Mouse (Mus musculus): ENCODE data around the gene Ndufs2.

Gene Ndufs2

DNA sequence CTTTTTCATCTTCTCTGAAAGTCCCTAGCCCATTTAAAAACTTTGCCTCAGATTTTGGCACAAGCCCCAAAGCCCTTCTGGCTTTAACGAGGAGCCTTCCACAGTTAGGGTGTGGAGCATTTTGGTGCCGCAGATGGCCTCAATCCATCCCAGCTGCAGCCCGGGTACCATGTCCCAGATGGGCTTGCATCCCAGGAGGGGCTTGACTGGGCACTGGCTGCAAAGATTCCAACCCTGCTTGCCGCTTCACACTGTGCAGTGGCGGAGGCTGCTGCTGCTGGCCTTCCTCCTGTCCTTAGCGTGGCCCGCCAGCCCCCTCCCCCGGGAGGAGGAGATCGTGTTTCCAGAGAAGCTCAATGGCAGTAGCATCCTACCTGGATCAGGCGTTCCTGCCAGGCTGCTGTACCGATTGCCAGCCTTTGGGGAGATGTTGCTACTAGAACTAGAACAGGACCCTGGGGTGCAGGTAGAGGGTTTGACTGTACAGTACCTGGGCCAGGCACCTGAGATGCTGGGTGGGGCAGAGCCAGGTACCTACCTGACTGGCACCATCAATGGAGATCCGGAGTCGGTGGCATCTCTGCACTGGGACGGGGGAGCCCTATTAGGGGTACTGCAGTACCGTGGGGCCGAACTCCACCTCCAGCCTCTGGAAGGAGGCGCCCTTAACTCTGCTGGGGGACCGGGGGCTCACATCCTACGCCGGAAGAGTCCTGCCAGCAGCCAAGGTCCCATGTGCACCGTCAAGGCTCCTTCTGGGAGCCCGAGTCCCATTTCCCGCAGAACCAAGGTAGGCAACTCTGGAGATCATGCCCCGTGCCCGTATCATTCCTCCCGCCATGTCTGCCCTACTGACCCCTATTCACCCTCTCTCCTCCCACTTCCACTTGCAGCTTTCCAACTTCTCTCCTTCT lies at the start of gene Ndufs2:
Gene Ndufs2 (minus strand): TSS at position 709 of the 914 bp plus-strand sequence.
- no peak for DNase-seq (ENCODE audit: low read depth)

DNA sequence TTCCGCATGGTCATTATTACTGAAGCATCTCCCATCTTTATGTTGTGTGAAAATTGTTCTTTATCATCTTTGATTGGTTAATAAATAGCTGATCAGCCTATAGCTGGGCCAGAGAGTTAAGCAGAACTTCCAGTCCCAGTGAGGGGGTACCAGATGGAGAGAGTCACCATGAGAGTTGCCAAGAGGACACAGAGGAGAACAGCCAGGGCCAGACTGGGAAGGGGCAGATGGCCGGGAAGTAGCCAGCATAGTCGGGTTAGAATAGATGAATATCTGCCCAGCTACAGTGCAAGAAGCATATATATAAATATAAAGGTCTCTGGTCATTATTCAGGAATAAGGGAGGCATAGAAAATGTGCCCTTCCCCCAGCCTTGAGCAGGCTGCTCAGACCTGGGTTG lies 47.0 kb upstream of the Ndufs2 start:
- no peak for DNase-seq (ENCODE audit: low read depth)

DNA sequence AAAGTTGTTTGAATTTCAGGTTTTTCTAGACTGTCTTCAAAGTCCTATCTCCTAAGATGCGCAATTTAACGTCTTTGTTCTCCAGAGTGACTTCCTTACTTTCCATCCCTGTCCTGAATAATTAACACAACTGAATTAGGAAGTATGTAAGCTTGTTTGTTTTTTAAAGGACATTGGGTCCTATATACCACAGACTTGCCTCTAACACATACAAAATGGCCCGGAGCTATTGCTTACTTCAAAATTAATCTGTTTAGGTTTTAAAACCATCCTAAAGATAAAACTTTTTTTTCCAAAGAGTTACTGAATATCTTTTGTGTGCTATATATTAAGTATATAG lies 43.8 kb upstream of the Ndufs2 start:
- no peak for DNase-seq (ENCODE audit: low read depth)

DNA sequence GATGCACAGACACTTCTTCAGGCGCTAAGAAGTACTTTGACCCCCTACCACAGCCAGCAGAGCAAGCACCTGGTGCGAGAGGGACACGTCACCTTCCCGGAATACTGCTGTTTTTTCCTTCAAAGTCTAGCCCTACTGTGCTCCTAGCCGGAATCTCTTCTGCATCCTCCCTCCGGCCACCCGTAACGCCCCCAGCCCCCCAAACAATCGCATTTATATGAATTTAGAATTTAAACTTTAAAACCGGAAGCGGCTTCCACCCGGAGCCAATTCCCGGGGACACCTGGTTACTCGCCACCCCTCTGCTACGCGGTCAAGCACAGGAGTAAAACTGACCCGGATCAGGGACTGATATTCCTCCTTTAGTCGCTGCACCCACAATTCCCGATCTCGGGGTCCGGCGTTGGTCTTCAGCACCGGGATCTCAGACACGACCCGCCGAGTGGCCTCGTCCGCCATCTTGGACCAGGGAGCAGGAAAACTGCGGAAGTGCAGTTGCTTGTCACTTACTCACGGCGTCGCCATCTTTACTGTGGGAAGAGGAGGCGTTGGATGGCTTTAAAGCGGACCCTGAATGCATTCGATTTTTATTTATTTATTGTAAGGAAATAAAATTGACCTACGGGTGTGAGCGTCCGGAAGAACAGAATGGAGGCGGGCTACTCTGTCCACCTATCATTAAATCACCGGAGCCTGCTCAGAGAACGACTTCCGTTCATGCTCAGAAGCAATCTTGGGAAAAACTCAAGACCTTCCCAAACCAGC lies 43.3 kb upstream of the Ndufs2 start, which contains the start of gene Ufc1:
Gene Ufc1 (minus strand): TSS at position 727 of the 765 bp plus-strand sequence.
- DNase-seq (ENCODE audit: low read depth): peak; percentile 93

DNA sequence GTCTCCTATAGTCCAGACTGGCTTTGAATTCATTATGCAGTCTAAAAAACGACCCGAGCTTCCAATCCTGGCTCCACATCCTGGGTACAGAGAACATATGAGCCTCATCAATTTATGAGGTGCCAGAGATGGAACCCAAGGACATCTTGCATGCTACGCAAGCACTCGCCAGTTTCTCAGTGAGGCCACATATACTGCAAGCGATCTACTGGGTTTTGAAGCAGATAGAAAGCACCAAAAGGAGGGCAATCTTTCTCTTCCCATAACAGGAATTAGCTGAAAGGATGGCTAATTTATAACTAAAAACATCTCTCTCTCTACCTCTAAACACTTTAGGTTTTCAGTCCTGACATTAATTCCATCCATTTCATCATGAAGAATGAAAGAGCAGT lies 42.7 kb upstream of the Ndufs2 start:
- no peak for DNase-seq (ENCODE audit: low read depth)

DNA sequence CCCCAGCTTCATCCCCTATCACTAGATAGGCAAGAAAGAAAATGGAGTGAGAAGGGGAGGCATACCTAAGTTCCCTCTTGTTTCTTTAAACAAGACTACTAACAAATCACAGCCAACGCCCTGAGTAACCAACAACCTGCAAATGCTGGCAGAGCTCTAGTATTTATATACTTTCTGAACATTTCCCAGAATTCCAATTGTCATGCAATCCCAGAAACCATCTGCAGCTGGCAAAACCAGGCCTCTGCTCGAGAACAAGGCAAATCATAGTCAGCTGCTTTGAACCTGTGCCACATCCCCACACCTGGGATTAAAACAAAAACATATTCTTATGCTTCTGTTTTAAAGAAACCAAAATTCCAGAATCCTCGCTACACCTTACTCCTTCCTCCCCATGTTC lies 42.2 kb upstream of the Ndufs2 start:
- no peak for DNase-seq (ENCODE audit: low read depth)

DNA sequence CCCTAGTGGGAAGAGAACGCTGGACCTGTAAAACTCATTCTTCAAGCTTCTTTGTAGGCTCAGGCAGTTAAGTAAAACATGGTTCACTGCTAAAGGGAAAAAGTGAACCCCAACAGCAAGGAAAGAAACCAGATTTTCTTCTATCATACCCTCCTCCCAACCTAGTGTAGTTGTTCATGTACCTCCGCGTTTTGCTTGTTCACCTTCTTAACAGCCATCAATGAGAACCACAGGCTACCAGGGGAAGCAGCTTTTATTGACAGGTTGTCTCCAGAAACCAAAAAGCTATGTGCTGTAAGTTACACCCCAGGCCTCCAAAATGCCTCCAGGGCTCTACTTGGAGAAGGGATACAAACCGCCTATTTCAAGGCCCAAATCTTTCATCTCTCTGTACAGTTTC lies 37.1 kb upstream of the Ndufs2 start:
- no peak for DNase-seq (ENCODE audit: low read depth)

DNA sequence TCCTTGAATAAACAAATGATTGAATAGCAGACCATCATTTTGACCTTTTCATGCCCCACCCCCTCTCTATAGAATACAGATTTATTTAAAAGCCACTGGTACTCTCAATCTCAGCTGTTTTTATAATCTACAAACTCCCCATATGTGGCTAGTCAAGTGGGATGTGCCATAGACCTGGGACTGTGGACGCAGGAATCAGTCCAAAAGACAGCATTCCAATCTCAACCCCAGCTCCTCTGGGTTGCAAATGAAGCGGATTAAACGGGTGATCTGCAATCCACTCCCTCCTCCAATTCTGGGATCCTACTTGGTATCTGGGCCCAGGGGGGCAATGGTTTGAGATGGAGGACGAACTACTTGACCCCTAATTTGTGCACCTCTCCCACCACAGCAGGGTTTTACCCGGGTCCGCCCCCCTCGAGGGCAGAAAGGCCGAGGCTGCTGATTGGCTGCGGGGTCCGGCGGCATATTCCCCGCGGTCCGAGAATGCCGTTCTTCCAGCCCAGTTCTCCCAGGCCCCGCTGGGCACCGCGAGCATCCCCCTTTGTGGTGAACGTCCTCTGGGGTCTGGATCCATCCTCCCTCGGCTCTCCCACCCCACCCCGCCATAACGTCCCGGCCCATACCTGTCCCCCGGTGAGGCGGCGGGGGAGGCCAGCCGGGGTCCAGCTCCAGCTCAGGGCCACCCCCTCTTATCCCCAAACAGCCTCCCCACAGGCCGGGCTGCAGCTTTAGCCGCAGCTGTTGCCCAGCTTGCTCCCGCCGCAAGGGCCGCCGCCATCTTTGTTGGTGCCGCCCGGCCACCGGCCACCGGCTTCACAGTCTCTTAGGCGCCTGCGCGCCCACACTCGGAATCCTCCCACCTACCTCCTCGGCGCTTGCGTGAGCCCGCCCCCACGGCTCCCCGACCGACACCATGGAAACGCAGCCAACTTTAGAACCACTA lies 36.2 kb upstream of the Ndufs2 start, which contains the start of gene Usp21:
Gene Usp21 (minus strand): TSS at position 856 of the 946 bp plus-strand sequence.
- peak; percentile 94 for DNase-seq (ENCODE audit: low read depth)

DNA sequence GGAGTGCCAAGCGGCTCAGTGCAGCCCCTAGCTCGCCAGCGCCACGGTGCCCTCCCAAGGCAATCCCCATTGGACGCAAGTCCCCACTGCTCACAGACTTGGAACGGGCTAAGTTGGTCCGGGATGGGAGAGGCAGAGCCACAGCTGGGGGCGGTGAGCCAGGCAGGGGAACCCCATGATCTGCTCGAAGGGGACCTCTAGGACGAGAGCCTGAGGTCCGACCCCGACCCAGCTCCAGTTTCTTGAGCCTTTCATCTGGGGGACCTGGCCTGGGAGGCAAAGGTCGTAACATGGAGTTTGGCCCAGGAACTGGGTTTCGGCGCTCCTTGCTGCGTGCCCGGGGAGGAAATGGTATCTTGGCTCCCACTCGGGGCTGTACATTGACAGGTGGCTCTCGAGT lies 35.3 kb upstream of the Ndufs2 start:
- no peak for DNase-seq (ENCODE audit: low read depth)

DNA sequence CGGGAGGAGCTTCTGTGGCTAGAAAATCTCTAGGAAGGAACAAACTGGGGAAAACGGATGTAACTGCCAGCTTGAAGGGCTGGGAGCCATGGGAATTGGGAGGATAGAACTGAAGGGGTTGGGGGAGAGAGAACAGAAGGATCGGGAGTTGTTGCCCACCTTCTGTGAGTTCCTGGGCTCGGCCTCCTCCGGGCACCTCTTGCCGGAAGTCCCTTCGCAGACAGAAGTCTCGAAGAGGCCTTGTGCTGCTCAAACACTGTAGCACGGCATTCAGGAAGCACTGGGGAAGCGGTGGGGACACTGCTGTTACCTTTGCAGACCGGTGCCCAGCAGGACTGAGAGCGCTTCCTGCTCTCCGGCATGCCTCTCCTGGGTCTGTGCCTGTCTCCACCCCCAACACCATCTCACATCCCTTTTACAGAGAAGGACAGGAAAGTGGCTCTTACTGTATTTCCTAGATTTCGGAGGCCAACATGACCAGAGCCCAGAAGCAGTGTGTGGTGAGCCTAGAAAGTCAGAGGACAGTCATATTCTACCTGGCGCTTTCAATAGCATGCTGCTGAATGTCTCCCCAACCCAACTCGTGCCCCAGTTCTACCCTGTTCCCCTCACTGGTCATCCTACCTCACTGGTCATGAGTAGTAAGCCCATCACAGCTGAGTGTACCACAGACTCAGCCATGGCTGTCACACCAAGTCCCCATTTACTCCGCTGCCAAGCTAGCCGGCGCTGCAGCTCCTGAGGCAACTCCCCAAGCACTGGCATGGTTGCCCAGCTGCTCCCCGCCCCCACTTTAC lies 34.1 kb upstream of the Ndufs2 start:
- no peak for DNase-seq (ENCODE audit: low read depth)

DNA sequence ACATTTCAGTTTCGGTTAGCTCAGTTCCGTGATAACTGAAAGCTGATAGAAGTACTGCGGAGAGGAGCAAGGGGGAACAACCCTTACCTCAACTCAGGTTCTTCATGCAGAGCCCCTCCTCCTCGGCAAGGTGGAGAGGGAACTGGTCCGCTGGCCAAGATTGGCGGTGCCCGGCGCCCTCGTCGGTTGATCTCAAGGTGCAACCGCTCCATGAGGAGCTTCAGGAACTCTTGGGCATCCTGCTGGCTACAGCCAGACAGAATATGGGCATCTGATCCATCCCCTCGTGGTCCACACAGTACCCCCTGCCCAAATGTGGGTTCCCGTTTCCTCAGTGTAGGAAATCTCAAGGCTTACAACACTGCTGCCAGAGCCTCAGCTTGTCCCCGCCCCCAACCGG lies 33.3 kb upstream of the Ndufs2 start:
- DNase-seq (ENCODE audit: low read depth): no peak

DNA sequence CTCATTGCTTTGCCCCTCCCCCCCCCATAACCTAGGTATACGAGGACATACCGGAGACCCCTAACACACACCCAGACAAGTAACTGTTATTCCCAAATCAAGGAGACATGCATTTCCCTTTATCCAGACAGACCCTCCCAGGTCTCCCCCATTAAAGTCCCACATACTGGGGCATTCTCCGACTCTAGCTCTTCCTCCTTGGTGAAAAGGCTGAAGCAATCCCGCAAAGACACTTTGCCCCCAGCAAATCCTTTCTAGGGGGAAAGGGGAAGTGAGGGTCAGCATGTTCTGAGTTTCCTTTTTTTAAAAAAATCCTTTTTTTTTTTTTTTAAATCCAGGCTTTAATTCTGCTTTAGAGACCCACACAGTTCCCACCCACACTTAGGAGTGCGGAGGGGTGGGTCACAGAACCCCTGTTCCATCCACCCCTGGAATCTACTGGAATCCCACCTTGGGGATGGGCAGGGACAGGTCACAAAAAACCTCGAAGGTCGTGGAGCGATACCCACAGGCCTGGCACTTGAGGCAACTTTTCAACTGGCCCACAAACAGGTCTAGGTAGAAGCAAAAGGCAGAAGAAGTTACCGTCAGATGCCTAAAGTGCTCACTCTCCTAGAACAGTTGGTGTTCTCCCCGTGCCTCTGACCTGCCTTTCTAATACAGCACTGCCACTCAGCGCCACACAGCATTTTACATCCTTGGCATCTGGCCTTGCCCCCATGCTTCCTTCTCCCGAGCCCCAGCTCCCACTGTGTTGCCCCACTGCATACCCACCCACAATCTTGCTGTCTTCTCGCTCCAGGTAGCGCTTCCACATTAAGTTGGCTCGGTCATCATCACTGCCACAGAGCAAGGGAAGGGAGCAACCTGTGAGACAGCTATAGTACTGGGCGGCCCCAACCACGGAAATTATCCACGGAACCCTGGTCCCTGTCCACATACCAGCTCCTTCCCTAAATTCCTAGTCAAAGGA lies 32.3 kb upstream of the Ndufs2 start:
- DNase-seq (ENCODE audit: low read depth): no peak

DNA sequence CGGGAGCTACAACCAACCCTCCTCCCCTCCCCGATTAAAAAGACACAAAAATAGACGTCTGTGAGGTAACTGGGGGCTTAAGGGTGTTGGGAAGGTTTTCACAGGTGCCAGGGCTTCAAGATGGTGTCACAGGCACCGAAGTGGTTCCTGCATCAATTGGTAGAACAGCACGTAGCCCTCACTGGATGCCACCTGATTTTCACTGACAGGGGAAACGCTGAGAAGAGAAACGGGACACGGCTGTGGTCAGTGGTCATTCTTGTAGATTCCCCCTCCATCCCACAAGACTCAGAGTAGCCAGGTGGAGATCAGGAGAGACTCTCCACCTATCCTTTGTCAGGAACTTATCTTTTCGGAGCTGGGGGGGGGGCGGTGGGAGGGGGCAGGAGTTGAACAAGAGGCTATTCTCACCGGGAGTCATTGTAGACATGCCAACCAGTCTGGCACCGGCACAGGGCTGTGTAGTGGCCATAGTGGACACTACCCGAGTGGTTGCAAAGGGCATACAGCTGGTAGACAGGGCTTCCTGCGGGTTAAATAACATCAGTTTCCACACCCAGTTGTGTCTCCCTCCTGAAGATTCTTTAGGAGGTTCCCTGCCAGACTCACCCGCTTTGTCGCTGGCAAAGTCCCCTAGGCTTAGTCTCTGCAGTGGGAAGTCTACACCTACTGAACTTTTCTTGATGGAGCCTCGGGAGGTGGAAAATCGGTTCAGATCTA lies 31.1 kb upstream of the Ndufs2 start:
- no peak for DNase-seq (ENCODE audit: low read depth)

DNA sequence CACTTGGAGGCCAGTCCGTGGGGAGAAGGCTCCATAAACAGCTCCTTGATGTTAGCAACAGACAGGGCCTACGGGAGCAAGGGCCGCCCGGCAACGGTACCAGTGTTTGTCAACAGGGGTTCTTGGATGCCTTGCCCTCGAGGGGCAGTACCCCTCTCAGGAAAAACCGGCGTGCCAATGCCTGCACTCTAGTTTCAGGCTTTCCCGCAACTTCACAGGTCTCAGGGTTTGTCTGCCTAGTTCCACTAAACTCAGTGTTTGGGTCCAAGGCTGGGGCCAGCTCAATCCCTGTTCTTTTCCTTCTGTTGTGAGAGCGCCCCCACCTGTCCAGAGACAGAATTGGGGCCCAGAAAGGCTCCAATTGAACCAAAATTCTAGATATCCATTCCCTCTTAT lies 30.3 kb upstream of the Ndufs2 start:
- peak; percentile 90 for DNase-seq (ENCODE audit: low read depth)

DNA sequence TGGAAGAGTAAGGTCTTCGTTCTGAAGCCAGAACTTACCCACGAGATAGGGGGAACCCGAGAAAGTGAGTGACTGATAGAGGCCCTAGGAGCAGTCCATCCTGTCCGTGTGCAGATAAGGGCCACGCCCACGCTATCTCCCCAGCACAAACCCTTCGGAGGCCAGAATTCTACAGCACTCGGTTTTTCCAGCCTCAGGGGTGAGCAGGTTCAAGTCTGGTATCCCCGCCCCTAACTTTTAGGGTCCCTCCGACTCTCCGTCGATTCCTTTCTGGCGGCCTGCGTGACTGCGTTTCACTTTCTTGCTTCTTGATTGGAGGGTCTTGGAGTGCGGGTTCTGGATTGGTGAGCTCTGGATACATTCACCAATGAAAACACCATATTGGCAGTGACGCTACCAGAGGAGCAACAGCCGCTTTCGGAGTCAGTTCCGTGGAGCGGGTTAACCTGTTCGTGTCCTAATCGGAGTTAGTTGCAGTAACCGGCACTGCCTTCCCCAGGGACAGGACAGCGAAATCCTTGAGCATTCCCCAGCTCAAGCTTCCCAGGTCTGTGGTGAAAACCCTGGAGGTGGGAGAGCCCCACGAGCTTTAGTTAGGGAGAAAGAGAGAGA lies 29.8 kb upstream of the Ndufs2 start, which contains the start of gene Ppox:
Gene Ppox (minus strand): TSS at position 271 of the 612 bp plus-strand sequence.
- peak; percentile 97 for DNase-seq (ENCODE audit: low read depth)

DNA sequence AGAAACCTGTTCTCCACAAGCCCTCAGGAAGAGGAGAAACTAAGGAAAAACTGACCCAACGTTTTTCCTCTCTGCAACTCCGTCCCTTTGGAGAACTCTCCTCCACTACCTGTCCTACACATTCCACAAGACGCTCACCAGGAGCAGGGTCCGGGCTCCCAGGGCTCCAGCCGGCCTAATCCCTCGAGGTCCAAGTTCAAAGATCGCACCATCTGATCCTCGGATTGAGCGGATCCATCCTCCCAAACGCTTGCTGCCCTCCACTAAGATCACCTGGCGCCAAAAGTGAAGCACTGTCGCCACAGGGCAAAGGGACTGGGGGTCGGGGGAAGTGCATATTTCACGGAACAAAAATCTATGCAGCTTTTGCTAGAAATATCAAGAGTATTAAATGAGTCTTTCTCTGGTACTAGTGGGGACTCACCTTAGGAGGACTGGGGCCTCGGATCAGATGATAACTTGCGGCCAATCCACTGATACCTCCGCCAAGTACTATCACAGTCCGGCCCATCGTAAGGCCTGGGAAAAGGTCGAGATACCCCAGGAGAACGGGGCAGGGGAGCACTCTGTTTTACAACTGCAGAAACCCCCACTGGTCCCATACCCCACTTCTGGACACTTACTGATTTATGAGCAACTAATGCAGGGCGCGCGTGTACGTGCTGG lies 29.2 kb upstream of the Ndufs2 start:
- no peak for DNase-seq (ENCODE audit: low read depth)

DNA sequence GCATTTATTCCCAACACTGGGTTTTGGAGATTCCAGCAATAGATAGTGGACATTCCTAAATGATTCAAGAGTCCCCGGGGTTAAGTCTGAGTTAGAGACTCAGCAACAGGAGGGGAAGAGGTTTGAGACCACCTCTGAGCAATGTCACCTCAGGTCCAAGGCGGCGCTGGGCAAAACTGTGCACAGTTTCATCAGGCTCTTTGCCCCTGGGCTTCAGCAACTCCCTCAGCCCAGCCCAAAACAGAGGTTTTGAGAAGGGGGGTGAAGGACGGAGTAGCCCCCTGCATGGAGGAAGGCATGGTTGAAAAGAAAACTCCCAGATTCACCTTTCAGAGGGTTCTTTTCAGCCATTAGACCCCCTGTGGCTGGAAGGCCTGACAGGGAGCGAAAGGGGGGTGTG lies 28.5 kb upstream of the Ndufs2 start:
- no peak for DNase-seq (ENCODE audit: low read depth)

DNA sequence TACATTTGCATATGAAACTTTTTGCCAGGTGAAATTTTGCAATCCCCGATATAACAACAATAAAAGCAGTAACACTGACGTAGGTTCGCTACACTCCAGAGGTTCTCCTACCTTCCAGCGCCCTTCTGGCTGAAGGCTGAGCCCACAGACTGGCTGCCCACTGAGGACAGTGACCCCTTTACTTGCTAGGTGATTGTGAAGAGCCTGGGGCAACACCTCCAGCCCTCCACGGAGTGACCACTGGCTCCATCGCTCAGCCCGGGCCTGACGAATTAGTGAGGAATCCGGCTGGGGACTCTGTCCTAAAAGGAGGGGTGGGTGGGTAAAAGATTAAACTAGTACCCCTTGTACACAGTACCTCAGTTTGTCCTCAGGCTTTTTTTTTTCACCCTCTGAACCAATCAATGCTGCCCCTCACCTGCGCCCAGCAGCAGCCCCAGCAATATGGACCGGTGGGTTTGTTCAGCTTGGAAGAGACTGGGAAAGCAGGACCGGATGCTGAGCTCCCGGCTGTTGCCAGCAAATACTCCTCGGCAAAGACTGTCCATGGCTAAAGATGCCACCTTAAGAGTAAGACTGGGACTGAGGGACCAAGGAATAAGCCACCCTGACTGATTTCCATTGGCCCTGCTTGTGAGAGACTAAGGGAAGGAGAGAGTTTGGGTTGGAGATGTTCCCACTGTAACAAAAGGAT lies 28.0 kb upstream of the Ndufs2 start:
- no peak for DNase-seq (ENCODE audit: low read depth)

Data from induced T-regulatory cell, adult 2 months (primary cell).